Mouse (Mus musculus): ENCODE measurements around the gene Gm6482. TPM values are rescaled to one million over a fixed set of nuclear protein-coding genes. Genes with fewer than 3 reads are reported as not detected.
"Not testable (repeated sequence)": the region's sequence is repeated elsewhere in the genome, so short reads cannot be mapped to it uniquely, and the experiment has no call there.

The Gm6482 gene
- not detected for total RNA-seq (2021)

DNA sequence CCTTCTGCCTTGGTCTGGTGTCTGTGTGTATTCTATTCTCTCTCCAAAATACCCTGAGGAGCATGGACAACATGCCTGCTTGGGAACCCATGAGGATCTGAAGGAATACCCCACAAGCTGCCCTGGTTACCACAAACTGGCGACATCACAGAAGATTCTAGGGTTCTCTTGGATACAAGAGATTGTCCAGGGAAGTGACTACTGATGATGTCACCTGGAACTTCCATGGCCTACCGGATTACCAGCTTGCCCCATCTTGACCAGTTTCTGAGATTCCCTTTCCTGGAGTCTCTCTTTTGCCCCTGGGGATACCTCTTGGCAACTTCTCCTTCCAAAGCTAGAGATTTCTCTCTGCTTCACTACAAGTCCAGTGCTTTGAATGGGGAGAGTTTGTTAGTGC lies at the start of gene Gm6482:
Gm6482 (minus strand) TSS at position 101 of the 400 bp plus-strand sequence.
- intact Hi-C loops (cut with DNase I); DNase-seq (ENCODE audit: low spot score in 2 of 2): not testable (repeated sequence)

GRCm38 (mm10) chr14:41453418-41453817 lies 45.3 kb upstream of the Gm6482 start, which contains the start of gene Gm7954:
Gm7954 (minus strand) TSS chr14:41453518.
- intact Hi-C loops (cut with DNase I); DNase-seq (ENCODE audit: low spot score in 2 of 2): not testable (repeated sequence)

- intact Hi-C loops (cut with DNase I), result not testable (repeated sequence)
Observed at GRCm38 (mm10) chr14:41425393-41426075, 17.5 kb upstream of the Gm6482 start.

GRCm38 (mm10) chr14:41424694-41425093 lies 16.6 kb upstream of the Gm6482 start:
- intact Hi-C loops (cut with DNase I); DNase-seq (ENCODE audit: low spot score in 2 of 2): not testable (repeated sequence)

More at GRCm38 (mm10) chr14:41425393-41426075, 17.5 kb upstream of the Gm6482 start:
- DNase-seq (ENCODE audit: low spot score in 2 of 2), result peak in 1 of 2 experiments; percentile 18

DNA sequence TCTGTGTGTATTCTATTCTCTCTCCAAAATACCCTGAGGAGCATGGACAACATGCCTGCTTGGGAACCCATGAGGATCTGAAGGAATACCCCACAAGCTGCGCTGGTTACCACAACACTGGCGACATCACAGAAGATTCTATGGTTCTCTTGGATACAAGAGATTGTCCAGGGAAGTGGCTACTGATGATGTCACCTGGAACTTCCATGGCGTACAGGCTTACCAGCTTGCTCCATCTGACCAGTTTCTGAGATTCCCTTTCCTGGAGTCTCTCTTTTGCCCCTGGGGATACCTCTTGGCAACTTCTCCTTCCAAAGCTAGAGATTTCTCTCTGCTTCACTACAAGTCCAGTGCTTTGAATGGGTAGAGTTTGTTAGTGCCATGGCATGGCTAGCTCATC lies 21.8 kb downstream of the Gm6482 start, which contains the start of gene Gm7945:
Gm7945 (minus strand) TSS at position 101 of the 400 bp plus-strand sequence.
- intact Hi-C loops (cut with DNase I); DNase-seq (ENCODE audit: low spot score in 2 of 2): not testable (repeated sequence)

Other genes with a start within 250 kb of the Gm6482 start
- not detected for gene Sftpd, start 223.1 kb downstream of the Gm6482 start, total RNA-seq (2021)
- under 1 TPM; 0.39 to 0.61 TPM for gene Gm2832, start 129.5 kb downstream of the Gm6482 start, total RNA-seq (2021)
- not detected for gene Gm5798, start 59.7 kb downstream of the Gm6482 start, total RNA-seq (2021)
- gene Gm7945, start 21.9 kb downstream of the Gm6482 start, total RNA-seq (2021), result not detected
- not detected for gene Gm7954, start 45.2 kb upstream of the Gm6482 start, total RNA-seq (2021)
- not detected for gene Gm3486, start 81.2 kb upstream of the Gm6482 start, total RNA-seq (2021)
- not detected for gene Gm7970, start 147.3 kb upstream of the Gm6482 start, total RNA-seq (2021)
- not detected for gene 1700049E17Rik2, start 164.9 kb upstream of the Gm6482 start, total RNA-seq (2021)
- gene Gm3072, start 216.3 kb upstream of the Gm6482 start, total RNA-seq (2021), result not detected
- gene Gm3676, start 238.2 kb upstream of the Gm6482 start, total RNA-seq (2021), result not detected